Mouse (Mus musculus) liver, adult (tissue): ENCODE data around the gene Ramp3.

Source experiments
- GATA4 ChIP-seq: IDR thresholded peaks from 2 replicates; pipeline ENCODE4 v1.6.1; 2014; ENCODE audit warnings: mild to moderate bottlenecking, low read length; ENCODE audit not compliant: insufficient replicate concordance

Gene Ramp3

GRCm38 (mm10) chr11:6698281-6698680 is 40.0 kb downstream of the Ramp3 start:
- TF ChIP-seq GATA4, result no peak

DNA sequence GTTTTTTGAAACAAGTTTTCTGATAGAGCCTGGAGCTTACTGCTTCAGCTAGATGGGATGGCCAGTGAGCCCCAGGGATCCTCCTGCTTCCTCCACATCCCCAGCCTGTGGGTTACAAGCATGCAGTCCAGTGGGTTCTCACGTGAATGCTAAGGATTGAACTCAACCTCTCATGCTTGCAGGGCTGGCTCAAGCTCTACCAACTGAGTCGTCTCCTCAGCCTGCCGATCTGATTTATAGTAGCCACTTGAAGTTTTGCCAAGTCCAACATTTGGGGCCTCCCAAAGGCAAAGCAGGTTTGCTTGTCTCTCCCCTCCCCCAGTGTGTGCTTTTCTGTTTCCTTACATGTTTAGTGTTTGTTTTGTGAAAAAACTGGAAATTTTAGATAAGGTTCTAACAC is 43.9 kb downstream of the Ramp3 start:
- no peak for TF ChIP-seq GATA4

DNA sequence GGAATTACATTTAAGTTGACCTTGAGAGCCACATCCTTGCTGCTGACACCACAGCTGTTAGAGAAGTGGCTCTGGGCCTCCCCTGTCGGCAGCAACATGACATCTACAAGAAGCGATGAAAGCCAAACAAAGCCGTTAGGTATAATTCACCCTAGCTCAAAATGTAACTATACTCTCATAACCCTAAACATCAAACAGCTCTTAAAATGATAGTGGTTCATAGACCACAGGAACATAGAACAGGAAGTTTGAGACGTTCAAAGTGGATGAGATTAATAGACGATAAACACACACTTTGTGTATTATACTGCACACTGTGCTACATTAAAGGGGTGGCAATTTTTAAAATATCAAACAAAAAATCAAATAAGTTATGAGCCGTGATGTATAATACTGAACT is 46.5 kb downstream of the Ramp3 start:
- TF ChIP-seq GATA4, result no peak

DNA sequence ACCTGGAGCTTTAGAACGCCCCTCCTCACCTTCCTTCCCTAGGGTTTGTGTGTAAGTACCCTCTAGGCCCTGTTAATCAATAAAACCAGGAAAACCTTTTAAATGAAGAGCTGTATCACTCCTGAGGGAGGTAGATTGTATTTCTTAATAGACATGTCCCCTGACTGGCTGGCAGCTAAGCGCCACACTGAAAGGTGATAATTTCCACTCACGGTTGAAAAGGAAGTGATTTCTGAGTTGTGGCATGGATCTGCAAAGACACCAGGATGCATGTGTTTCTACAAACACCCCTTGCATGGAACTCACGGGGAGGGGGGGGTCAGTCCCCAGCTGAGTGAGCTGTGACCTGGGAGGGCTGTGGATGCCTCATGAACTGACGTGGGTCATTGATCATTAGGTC is 47.2 kb downstream of the Ramp3 start:
- TF ChIP-seq GATA4, result no peak

GRCm38 (mm10) chr11:6706796-6707195 is 48.5 kb downstream of the Ramp3 start:
- no peak for TF ChIP-seq GATA4

DNA sequence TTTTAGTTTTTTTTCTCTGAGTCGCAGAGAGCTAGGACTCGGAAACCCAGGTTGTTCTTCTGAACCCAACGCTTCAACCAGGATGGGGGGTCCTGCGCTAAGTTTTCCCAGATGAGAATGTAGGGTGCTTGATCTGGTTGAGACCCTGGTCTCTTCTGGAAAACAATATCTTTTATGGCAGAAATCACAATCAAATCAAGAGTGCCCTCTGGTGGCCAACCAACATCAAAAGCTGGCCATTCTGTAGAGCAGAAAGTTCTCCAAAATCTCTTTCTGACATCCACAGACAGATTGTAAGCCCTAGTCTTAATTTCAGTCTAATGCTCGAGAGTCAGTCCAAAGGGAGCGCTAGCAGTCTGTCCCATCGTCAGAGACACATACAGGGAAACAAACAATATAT is 50.1 kb downstream of the Ramp3 start:
- TF ChIP-seq GATA4, result no peak

DNA sequence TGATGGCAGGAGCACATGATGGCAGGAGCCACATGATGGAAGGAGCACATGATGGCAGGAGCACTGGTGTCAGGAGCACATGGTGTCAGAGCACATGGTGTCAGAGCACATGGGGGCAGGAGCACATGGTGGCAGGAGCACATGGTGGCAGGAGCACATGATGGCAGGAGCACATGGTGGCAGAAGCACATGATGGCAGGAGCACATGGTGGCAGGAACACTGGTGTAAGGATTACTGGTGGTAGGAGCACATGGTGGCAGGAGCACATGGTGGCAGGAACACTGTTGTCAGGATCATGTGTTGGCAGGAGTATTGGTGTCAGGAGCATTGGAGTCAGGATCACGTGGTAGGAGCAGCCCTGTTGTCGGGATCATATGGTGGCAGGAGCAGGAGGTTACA is 52.1 kb downstream of the Ramp3 start:
- TF ChIP-seq GATA4, result no peak

GRCm38 (mm10) chr11:6720746-6721145 is 62.4 kb downstream of the Ramp3 start:
- TF ChIP-seq GATA4, result no peak

DNA sequence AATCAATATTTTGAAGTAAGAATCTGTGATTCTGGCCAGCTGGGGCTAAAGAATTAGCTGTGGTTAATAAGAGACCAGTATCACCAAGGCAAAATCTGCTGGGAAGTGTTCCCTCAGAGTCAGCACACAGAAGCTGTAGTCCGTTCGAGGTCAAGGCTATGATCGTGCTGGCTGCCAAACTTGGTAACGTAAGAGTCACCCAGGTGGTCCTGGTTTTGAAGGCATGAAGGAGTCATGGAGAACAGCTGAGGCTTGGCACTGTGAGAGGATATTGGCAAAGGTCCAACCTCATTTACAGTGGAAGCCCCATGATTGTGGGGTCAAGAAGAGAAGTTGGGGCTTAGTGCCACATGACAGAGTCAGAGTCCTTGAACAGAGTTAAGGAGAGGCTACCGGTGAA is 68.6 kb downstream of the Ramp3 start:
- no peak for TF ChIP-seq GATA4
